Mouse (Mus musculus) forebrain, embryonic 14.5 days (tissue): ENCODE results near the gene Por. TPM values are rescaled to one million over a fixed set of nuclear protein-coding genes. Genes with fewer than 3 reads are reported as not detected.
A peak's percentile ranks its signal among the peaks of the same experiment; 100 is the strongest.

Experiments used
- ATAC-seq: fragments of 200-750 bp; cut with Nextera tagmentation; 2 replicates; pipeline ENCODE4 v1.8.0; 2017; ENCODE audit warnings: mild to moderate bottlenecking, moderate library complexity
- DNase-seq: peaks from one replicate; pipeline ENCODE4 v3.0.0-alpha.2; 2015; ENCODE audit warnings: low spot score
- H3K27ac ChIP-seq: fragments of 300-500 bp; sonication (generic); 2 replicates; pipeline ENCODE4 v1.5.1; 2014; ENCODE audit warnings: low read depth, mild to moderate bottlenecking, control low read depth, low read length, moderate library complexity
- H3K27me3 ChIP-seq: fragments of 300-500 bp; sonication (generic); replicated peaks from 2 replicates; pipeline ENCODE4 v1.6.1; 2014; ENCODE audit warnings: low read length, control low read depth, mixed read lengths; ENCODE audit not compliant: control insufficient read depth, insufficient read depth
- H3K36me3 ChIP-seq: fragments of 300-500 bp; sonication (generic); 2 replicates; pipeline ENCODE4 v1.6.1; 2014; ENCODE audit warnings: low read length, control low read depth; ENCODE audit not compliant: control insufficient read depth, insufficient read depth
- H3K4me1 ChIP-seq: fragments of 300-500 bp; sonication (generic); 2 replicates; pipeline ENCODE4 v1.6.1; 2014; ENCODE audit warnings: antibody characterized with exemption, low read length, control low read depth; ENCODE audit not compliant: control insufficient read depth, insufficient read depth
- H3K4me2 ChIP-seq: fragments of 300-500 bp; sonication (generic); 2 replicates; pipeline ENCODE4 v1.6.1; 2014; ENCODE audit warnings: mild to moderate bottlenecking, control low read depth, low read length
- H3K4me3 ChIP-seq: fragments of 300-500 bp; sonication (generic); 2 replicates; pipeline ENCODE4 v1.5.1; 2014; ENCODE audit warnings: low read depth, low read length, control low read depth
- H3K9ac ChIP-seq: fragments of 300-500 bp; sonication (generic); 2 replicates; pipeline ENCODE4 v1.6.1; 2014; ENCODE audit warnings: mild to moderate bottlenecking, low read length, control low read depth, moderate library complexity
- H3K9me3 ChIP-seq: fragments of 300-500 bp; sonication (generic); replicated peaks from 2 replicates; pipeline ENCODE4 v1.6.1; 2016; ENCODE audit warnings: low read length, control low read depth, mixed read lengths; ENCODE audit not compliant: control insufficient read depth
- WGBS: fragments of 180-500 bp; shearing (Covaris S2); extraction: QIAGEN DNeasy Blood & Tissue Kit; methylation state at CpG from one replicate; pipeline ENCODE4 v1.1.7; 2014; 5-methylcytosine and 5-hydroxymethylcytosine counted together
- polyA plus RNA-seq: library from polyadenylated mRNA; unstranded; fragments of >200 nt; fragmentation: Nextera tagmentation; extraction: Ambion mirVana; gene quantifications from 2 replicates; pipeline ENCODE4 v1.2.1, GENCODE M21; 2014

The Por gene
- polyA plus RNA-seq, 1 experiment from 2014 or later: 82.1 TPM

DNA sequence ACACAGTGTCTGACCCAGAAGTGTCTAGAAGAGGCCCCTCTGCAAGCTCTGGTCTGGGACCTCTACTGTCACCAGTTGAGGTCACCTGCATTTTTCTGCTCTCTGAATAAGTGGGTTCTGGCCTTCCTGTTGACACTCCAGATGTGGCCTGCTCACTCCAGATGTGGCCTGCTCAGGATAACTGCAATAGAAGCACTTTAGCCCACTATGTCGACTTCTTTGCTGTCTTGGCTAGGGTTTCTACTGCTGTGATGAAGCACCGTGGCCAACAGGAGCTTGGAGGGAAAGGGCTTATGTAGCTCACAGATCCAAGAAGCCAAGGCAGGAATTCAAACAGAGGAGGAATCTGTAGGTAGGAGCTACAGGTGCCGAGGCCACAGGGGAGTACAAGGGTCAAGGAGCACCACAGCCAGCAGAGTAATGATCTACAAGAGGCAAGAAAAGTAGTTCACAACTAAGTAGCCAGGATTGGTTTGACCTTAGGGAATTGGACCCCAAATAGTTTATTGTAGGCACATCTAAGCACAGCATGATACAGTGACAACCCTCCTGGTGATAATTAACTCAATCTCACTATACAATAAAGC, 53.4 kb downstream of the Por start:
- H3K4me1 ChIP-seq: peaks cover 37% of the 10 kb centered on the region
- WGBS: 83% methylated on average over 3 of the region's 3 CpGs
- ATAC-seq: no peak

DNA sequence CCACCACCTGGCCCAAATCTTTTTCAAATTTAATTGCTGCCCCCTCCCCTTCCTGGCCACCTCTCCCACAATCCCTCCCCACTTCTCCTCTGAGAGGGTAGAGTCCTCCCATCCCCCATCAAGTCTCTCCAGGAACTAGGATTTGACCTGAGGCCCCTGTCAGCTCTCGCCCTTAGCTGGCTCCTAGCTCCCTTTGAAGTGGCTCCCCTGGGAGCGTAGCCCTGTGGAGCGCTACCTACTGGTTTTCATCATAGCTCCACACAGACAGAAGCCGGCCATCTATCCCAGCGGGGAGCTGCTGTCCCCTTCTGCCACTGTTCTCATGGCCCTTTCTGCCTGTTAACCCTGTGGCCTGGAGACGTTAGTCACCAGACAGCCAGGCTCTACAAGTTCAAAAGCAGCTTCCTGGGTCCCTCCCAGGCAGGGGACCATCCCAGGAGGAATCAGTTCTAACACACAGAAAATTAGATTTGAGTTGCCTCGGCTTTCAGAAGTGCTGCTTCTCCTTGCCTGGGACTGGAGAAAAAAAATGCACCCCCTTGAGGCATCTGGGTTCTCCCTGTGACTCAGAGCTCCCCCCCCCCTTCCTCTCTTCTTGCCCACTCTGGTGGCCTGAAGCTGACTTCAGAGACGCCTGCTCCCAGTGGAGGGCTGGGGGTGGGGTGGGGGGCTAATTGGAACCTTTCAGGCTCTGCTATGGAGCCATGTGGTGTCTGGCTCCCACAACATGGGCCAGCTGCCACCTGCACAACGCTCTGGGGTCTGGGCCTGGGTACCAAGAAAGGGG, 54.9 kb downstream of the Por start:
- Histone ChIP-seq H3K27me3 (no peaks in the 10 kb centered on the region), H3K9ac (peak overlapping the region; percentile 54), H3K4me2 (peak overlapping the region; percentile 59), H3K36me3 (peaks cover 16% of the 10 kb centered on the region), H3K4me3 (peak overlapping the region; percentile 29), H3K4me1 (peaks cover 37% of the 10 kb centered on the region), H3K9me3 (no peaks in the 10 kb centered on the region), H3K27ac (peak overlapping the region; percentile 98)
- DNase-seq (peak; percentile 87), ATAC-seq (peak; percentile 88)
- 3% methylated on average over 9 of the region's 9 CpGs for WGBS

More for the DNA sequence above, 53.4 kb downstream of the Por start:
- no peak overlapping the region for H3K4me3 ChIP-seq
- no peak for DNase-seq
- H3K27me3 ChIP-seq: no peaks in the 10 kb centered on the region
- H3K9me3 ChIP-seq: no peaks in the 10 kb centered on the region
- H3K36me3 ChIP-seq: peaks cover 15% of the 10 kb centered on the region
- no peak overlapping the region for H3K9ac ChIP-seq
- H3K27ac ChIP-seq: no peak overlapping the region
- no peak overlapping the region for H3K4me2 ChIP-seq

DNA sequence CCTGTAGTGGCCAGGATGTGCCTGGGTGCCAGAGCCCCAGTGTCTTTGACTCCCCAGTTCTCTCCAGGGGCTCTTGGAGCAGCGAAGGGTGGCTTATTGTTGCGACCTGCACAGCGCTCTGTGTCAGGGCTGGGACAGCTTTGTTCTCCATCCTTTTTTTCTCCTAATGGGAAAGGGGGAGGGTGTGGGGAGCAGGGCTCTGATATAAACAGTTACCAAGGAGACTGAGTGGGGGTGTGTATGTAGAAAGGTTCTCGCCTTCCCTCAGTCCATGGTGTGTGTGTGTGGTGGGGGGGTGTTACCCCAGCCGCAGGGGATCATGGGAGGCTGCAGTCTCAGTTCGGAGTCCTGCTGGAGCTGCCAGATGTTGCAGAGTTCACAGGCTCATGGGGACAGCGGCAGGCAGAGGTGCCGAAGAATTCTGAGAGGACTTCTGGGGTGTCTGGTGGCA, 55.6 kb downstream of the Por start:
- H3K4me2 ChIP-seq: peak overlapping the region; percentile 59
- peak overlapping the region; percentile 98 for H3K27ac ChIP-seq
- peak; percentile 95 for DNase-seq

DNA sequence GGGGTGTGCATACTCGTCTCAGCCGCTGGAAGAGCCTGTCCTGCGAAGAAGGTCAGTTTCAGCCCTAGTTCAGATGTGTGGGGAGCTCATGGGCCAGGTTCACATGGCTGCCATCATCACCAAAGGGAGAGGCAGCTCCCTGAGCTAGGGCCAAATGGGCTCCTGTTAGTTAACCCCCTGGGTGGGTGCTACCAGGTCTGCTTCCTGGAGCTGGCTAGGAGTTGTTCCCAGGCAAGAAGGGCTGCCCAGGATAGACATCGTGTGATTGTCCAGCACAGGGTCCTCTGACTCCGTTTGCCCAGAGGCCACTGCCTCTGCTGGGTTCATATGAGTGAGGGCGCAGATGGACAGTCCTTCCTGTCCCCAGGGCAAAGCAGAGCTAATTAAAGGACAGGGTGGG, 56.2 kb downstream of the Por start:
- Histone ChIP-seq H3K27ac (peak overlapping the region; percentile 98), H3K4me1 (peaks cover 37% of the 10 kb centered on the region), H3K4me3 (peak overlapping the region; percentile 29), H3K9ac (peak overlapping the region; percentile 54), H3K4me2 (peak overlapping the region; percentile 59), H3K9me3 (no peaks in the 10 kb centered on the region), H3K27me3 (no peaks in the 10 kb centered on the region), H3K36me3 (peaks cover 24% of the 10 kb centered on the region)
- WGBS: 29% methylated on average over 6 of the region's 6 CpGs
- peak; percentile 22; the same call in 1 of the 2 replicates for ATAC-seq
- no peak for DNase-seq

More for the DNA sequence above, 55.6 kb downstream of the Por start:
- WGBS: 0% methylated on average over 8 of the region's 8 CpGs
- ATAC-seq: peak; percentile 93
- peaks cover 37% of the 10 kb centered on the region for H3K4me1 ChIP-seq
- no peaks in the 10 kb centered on the region for H3K9me3 ChIP-seq
- peak overlapping the region; percentile 29 for H3K4me3 ChIP-seq
- peak overlapping the region; percentile 54 for H3K9ac ChIP-seq
- H3K27me3 ChIP-seq: no peaks in the 10 kb centered on the region
- peaks cover 20% of the 10 kb centered on the region for H3K36me3 ChIP-seq

DNA sequence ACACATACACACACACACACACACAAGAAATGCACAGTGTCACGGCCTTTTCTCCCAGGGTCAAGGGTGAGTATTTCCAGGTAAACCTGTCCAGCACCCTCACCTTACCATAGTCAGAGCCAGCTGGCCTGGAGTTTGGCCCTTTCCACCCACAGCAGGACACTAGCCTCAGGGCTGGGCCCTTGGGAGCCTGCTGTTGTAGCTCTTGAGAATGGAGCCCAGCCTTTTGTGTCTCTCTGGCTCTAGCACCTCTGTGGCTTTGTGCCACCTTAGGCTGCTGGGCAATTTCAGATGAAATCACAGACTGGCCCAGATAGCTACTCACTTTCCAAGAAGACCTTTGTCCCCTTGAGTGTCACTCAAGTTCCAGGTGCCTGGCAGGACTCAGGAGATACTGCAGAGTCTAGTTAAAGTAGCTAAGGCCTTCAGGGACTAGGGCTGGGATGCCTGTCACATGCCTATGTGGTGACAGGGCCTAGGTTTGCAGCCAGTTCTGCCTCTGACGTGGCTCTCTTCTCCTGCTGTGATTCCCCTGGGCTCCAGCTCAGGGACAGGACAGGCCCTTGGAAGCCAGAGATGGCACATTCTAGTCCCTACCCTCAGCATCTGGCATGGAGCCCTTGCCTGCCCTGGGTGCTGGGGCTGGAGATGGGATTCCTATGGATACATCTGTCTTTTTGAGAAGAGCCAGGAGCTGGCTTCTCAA, 57.0 kb downstream of the Por start:
- Histone ChIP-seq H3K27me3 (no peaks in the 10 kb centered on the region), H3K9ac (peak overlapping the region; percentile 54), H3K36me3 (peaks cover 31% of the 10 kb centered on the region), H3K4me1 (peaks cover 37% of the 10 kb centered on the region), H3K4me2 (peak overlapping the region; percentile 59), H3K9me3 (no peaks in the 10 kb centered on the region), H3K27ac (peak overlapping the region; percentile 9; the same call in 1 of the 2 replicates), H3K4me3 (peak overlapping the region; percentile 29; the same call in 1 of the 2 replicates)
- no peak for ATAC-seq
- no peak for DNase-seq
- 68% methylated on average over 2 of the region's 2 CpGs for WGBS

DNA sequence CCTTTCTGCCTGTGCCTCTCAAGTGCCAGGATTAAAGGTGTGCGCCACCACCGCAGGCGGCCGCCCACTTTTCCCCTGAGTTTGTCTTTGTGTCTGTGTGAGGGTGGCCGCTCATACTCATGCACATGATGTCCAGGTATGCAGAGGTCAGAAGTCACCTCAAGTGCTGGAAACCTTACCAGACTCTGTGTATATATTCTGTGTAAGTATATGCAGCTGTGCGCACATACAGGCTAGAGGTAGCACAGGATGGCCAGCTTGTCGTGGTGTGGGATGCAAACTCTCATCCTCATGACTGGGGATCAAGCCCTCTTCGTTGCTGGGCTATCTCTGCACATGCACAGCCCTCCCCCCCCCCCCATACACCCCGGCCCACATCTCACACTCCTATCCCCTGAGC, 58.0 kb downstream of the Por start:
- WGBS: 91% methylated on average over 9 of the region's 9 CpGs
- no peak overlapping the region for H3K9ac ChIP-seq

DNA sequence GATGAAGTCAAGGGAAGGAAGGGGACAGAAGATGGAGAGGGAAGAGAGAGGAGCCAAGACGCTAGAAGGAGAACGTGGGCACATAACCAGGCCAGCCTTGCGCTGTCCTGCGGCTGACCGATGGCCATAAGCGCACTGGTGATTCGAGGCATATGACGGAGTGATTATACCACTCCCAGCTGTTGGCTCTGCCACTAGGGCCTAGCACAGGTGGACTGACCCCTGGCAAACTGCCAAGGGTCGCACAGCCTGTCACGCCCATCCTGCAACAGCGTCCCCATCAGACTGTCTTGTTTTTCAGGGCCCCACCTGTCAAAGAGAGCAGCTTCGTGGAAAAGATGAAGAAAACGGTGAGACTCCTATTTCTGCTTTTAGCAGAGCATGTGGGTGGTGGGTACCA, 58.5 kb downstream of the Por start:
- no peaks in the 10 kb centered on the region for H3K27me3 ChIP-seq
- no peak overlapping the region for H3K4me3 ChIP-seq
- no peaks in the 10 kb centered on the region for H3K9me3 ChIP-seq
- no peak overlapping the region for H3K27ac ChIP-seq
- ATAC-seq (no peak), DNase-seq (no peak)
- peaks cover 46% of the 10 kb centered on the region for H3K36me3 ChIP-seq
- H3K9ac ChIP-seq: no peak overlapping the region
- peaks cover 37% of the 10 kb centered on the region for H3K4me1 ChIP-seq
- no peak overlapping the region for H3K4me2 ChIP-seq
- 96% methylated on average over 13 of the region's 13 CpGs for WGBS

More for the DNA sequence above, 58.0 kb downstream of the Por start:
- no peaks in the 10 kb centered on the region for H3K9me3 ChIP-seq
- no peak for ATAC-seq
- no peak overlapping the region for H3K4me3 ChIP-seq
- no peak overlapping the region for H3K27ac ChIP-seq
- peaks cover 37% of the 10 kb centered on the region for H3K4me1 ChIP-seq
- H3K36me3 ChIP-seq: peaks cover 41% of the 10 kb centered on the region
- no peak for DNase-seq
- H3K4me2 ChIP-seq: no peak overlapping the region
- H3K27me3 ChIP-seq: no peaks in the 10 kb centered on the region

DNA sequence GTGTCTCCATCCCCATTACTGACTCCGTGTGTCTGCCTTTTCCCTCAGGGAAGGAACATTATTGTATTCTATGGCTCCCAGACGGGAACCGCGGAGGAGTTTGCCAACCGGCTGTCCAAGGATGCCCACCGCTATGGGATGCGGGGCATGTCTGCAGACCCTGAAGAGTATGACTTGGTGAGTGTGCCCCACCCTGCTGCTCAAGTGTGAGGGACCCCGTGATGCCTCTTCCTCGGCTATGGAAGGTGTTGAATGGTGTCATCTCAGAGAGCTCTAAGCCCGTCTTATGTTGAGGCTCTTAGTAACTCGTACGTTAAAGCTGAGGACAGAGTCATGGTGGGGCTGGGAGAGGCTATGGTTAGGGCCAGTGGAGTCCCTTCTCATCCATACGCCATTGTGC, 59.5 kb downstream of the Por start:
- peaks cover 56% of the 10 kb centered on the region for H3K36me3 ChIP-seq
- H3K9me3 ChIP-seq: no peaks in the 10 kb centered on the region
- no peak overlapping the region for H3K9ac ChIP-seq
- H3K27me3 ChIP-seq: no peaks in the 10 kb centered on the region
- DNase-seq (no peak), ATAC-seq (no peak)
- H3K27ac ChIP-seq: no peak overlapping the region
- H3K4me3 ChIP-seq: no peak overlapping the region
- no peak overlapping the region for H3K4me2 ChIP-seq
- H3K4me1 ChIP-seq: peaks cover 30% of the 10 kb centered on the region
- WGBS: 93% methylated on average over 13 of the region's 13 CpGs
